Mouse (Mus musculus) 3T3-L1 (cell line): ENCODE data around the gene Map4k4.
A peak's percentile ranks its signal among the peaks of the same experiment; 100 is the strongest.

Experiments
- DNase-seq: peaks from one replicate; pipeline ENCODE4 v3.0.0-alpha.2; 2015; ENCODE audit warnings: low read depth, low spot score

The Map4k4 gene

DNA sequence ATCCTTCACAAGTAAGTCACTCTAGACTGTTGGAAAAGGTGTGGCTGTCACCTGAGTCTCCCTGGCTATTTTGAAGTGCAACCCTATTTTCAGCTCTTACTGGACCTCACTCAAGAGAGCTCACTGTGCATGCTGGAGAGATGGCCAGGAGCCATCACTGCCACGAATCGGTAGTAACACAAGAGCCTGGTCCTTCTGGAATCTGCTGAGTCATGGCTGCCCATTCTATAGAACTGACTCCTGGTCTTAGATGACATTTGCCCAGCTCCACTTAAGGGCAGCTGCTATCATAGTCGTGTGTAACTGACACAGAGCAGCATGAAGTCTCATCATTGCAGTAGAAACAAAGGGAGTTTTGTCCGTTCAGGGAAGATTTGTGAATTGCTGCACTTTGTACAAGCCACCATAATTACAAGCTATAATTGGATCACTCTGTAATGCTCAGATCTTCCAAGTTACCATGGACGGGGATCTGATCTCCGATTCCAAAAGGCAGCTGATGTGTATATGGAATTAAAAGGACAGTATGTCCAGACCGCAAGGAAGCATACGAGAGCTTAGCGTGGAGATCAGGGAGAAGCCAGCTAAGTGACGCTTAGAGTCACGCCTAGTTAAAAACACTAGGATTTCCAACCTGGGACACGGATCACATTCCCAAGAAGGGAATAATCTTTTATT, 133.2 kb downstream of the Map4k4 start:
- peak; percentile 75 for DNase-seq

DNA sequence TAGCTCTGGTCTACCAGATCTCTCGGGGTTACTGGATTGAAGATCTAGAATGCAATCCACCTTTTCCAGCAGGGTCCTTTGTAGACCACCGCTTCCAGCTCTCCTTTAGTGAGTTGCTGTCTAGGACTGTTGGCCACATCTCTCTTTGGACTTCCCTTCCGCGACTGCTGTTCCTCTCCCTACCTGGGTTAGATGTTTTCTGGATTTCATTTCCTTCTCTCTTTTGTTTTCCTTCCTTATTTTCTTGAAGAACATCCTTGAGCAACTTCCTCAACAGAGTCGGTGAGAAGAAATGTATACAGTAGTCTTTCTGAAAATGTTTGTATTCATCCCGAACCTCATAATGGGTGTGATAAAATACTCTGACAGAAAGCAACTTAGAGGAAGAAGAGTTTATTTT, 137.1 kb downstream of the Map4k4 start:
- DNase-seq: no peak

DNA sequence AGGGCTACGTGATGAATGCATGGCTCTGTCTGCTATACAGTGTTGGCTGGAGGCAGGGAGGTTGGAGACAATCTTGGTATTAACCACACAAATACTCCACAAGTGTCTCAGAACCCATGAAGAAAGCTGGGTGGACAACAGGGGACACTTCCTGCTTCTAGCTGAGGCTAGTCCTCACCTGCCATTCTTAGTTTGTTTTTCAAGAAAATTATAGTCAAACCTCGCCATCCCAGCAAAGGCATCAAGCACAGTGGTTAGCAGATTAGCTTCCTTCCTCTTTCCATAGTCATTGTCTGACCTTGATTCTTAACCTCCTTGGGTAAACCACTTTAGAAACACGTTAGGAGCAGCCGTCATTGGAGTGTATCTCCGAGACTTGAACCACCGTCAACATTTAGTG, 145.0 kb downstream of the Map4k4 start:
- no peak for DNase-seq

DNA sequence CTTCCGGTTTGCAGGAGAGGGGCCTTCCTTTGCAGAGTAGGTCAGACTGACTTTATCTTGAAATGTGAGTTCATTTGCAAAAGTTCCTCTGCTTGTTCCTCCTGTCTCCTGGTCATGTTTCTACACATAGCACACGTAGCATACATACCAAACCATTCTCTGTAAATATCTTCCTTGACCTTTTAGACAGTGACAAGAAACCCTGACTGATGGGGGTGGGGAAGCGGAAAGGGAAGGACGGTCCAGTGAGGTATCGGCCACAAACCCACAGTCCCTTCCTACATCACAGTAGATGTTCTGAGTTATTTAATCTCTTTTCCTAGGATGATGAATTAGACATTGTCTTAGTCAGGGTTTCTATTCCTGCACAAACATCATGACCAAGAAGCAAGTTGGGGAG, 145.9 kb downstream of the Map4k4 start:
- DNase-seq: no peak

DNA sequence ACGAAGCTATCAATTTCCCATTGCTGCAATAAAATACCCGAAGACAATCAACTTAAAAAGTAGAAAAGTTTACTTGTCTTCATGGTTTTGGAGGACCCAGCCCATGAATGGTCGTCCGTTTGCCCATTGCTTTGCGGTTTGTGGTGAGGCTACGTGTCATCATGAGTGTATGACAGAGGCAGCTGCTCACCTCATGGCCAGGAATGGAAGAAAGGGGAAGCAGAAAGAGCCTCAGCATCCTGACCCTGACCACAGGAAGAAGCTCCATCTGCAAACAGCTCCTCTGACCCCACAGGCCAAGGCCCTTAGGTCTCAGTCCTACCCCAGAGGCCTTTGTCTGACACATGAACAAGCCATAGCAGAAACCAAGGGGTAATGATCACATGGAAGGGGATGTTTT, 150.4 kb downstream of the Map4k4 start:
- DNase-seq: no peak

DNA sequence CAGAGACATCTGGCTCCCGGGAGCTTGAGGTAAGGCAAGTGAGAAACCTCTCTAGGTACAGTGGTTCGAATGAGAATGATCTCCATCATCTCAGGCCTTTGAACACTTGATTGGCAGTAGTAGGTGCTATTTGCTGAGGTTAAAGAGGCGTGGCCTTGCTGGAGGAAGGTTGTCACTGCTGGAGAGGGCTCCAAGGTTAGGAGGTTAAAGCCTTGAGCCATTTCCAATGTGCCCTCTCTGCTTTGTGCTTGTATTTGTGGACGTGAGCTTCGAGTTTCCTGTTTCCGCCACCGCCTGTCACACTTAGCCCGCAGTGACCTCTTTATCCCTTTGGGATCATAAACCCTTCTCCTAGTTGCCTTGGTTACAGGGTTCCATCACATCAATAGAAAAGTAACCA, 151.4 kb downstream of the Map4k4 start:
- DNase-seq: no peak

DNA sequence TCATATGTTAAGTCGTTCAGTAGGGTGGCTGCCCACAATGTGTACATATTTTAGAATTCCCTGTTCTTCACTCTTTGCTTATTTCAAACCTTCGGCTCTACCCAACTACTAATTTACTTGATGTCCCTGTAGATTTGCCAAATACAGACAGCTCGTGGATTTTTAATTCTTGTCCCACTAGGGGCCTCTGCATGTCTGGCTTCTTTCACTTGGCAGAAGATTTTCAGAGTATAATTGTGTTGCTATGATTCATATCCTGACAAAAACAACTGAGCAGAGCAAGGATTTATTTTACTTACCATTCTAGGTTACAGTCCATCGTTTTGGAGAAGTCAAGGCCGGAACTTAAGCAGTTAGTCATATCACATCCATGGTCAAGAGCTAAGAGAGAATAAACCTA, 152.4 kb downstream of the Map4k4 start:
- peak; percentile 38 for DNase-seq

DNA sequence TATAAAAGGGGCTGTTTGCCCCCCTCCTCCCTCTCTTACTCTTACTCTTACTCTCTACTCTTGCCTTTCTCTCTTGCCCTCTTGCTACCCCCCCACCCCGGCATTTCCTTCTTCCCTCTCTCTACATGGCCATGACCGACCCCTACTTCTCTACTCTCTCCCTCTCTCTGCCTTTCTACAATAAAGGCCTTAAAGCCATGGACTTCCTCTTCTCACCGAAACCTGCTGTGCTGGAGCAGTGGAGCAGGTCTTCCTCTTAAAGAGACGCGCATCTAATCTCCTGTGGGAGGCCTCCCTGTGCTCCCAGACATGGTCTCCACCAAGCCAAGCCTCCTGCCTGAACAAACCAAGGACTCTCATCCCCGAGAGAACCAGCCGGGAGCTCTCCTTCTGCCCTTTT, 154.3 kb downstream of the Map4k4 start:
- no peak for DNase-seq

DNA sequence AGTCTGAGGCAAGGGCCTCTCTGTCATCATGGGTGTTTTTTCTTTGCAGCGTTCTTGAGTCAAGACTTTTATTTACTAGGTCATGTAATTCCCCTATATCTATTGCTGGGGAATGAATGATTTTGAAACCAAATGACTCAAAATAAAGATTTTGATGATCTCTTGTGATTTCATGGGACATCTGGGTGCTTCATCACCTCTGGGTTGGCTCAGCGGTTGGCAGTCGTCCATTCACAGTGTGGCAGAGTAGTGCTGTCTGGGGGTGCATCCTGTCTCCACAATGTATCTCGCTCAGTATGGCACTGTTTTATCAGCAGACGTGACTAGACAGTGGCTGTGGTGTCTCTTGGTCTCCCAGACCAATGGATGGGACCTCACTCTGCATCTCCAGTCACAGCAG, 155.2 kb downstream of the Map4k4 start:
- no peak for DNase-seq

DNA sequence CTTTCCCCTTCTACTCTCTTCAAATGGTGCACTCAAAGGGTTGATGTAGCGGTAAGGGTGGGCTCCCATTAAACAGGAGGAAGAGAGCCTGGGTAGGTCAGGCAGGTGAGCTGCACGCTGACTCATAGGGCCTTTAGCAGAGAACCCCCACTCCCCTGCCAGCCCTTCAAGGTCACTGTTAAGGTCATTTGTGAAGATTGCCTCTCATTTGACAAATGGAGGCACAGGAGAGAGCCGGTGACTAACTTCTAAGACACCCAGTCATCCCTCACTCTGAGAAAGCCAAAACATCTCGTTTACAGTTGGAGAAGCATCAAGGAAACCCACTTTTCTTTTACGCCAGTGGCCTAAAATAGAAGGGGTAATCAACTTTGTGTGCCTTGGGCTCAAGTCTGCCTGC, 156.6 kb downstream of the Map4k4 start:
- no peak for DNase-seq

DNA sequence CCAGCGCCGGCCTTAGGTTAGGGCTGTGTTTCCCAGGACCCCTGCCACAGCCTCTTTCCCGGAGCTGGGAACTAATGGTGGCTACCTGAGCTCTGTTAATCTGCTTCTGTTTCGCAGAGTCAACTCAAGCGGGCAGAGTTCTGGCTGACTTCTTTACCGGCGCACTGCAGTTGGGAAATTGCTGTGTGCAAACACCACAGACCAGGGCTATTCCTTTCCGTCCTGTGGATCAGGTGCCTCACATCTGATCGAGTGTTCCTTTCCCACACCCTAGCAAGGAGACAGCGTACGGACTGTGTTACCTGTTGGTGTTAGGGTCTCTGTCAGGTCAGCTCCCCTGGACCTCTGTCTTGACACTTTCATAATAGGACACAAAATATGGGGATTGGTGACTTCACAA, 157.3 kb downstream of the Map4k4 start:
- no peak for DNase-seq

DNA sequence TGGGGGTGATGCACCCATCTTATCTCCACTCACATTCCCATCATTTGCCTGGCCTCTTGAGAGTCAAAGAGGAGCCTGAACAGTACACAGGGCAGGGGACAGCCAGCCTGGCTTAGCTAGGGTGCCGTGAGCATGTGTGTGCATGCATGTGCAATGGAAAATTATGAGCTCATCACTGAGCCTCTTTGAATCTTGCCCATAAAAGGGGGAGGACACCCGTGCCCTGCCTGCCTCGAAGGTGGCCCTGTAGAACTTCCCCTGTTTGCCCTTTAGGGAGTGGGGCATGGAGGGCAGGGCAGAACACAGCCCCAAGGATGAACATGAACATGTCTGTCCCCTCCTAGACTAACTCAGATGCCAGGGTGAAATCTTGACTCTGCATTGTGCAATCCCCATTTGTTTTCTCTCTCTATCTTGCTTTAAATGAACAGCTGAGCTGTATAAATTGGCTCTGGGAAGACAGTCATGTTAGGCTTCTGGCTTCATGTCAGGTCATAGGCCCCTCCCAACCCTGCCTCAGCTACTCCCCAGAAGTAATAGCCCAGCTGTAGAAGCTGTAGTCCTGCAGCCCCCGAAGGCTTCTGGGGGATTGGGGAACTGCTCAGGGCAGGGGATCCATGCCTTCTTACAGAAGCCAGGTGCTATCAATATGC, 158.5 kb downstream of the Map4k4 start:
- no peak for DNase-seq

DNA sequence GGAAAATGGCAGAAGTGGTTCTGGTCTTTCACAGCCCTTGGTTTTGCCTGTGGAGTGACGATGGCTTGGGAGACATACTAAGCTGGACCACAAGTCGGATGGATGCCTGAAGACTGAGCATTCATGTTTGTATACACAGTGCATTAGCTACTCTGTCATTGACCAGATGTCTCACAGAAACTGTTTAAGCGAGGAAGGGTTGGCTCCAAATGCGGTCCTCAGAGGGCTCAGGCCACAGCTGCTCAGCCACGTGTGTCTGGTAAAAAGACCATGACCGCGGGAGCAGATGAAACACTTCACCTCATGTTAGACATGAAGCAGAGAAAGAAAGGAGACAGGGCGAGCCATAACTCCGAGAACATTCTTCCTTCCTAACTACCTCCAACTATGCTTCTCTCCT, 160.6 kb downstream of the Map4k4 start:
- no peak for DNase-seq

DNA sequence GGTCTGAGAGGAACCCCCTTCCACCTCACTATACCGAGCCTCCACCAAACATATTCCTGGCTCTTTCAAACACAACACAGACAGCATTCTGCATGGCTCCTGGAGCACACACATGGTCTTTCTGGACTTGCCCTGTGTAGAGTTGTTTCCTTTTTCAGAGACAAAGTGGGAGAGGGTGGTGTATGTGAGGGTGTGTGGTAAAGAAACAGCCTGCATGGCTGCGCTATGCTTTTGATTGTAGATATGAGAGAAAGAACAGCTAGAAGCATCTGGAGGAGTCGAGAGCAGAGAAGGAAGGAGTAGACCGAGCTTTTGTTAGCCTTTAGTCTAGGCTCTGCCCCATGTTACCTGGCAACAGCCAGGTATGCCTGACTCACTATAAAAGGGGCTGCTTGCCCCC, 162.7 kb downstream of the Map4k4 start:
- DNase-seq: no peak

DNA sequence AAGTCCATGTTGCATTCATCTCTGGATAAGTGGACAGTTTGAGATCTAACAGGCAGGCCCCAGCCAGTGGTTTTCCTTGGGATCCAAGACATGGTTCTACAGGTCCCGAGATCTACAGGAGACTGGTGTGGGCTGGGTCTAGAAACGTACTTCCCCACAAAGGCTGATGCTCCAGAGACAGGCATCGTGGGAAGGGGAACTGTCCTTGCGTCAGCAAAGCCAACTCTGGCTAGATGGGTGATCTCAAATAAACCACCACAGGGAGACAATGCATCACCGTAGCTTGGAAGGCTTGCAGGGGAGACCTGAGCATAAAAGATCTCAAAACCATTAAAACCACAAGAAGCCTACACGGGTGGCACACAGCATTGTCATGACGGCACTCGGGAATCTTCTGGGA, 163.8 kb downstream of the Map4k4 start:
- DNase-seq: no peak

DNA sequence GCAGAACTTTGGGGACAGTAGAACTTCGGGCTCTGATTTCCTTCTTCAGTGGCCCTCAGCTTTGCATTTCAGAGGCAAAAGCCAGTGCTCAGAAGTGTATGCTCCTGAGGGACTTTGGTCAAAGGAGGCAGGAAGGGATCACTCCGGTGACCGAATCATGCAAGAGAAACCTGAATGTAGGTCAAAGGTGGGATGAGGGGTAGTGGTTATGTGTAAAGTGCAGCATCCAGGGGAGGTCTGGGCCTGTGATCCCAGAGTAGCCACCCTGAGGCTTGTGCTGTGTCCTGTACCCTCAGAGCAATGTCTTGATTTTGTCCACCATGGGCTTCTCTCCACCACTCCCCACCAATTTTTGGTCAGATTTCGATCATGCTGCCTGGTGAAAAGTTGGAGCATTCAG, 171.8 kb downstream of the Map4k4 start:
- DNase-seq: no peak

DNA sequence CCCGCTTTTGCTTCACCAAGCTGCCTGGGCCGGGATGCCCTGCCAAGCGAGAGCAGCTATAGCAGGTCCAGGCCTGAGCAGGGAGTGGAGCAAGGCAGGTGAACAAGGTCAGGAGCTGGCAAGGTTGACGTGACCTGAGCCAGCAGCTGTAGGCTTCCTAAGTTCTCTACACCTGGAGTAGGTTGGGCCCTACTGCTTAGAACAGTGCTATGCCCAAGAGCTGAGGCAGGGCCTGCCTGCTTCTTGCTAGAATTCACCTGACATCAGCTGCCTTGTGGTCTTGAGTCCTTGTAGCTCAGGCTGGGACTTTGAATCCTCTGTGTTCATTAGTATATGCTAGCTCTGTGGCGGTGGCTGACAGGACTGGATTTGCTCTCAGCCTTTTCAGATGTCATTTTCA, 173.1 kb downstream of the Map4k4 start, which contains the start of gene Il1r2:
Gene Il1r2 (plus strand): TSS at position 301 of the 400 bp plus-strand sequence.
- DNase-seq: no peak
